Mouse (Mus musculus): Measurements from ENCODE around the gene Nhsl2.

- TF ChIP-seq POLR2A (IDR thresholded peaks at IDR 0.05; ENCODE audit: extremely low read depth, insufficient read depth, low read length): no peak
- no peak for TF ChIP-seq CTCF (IDR thresholded peaks at IDR 0.05; ENCODE audit: extremely low read depth, insufficient read depth, low read length)
Measured at GRCm38 (mm10) chrX:102074435-102074834, 225.2 kb downstream of the Nhsl2 start.

All from cortical plate, adult 2 months (tissue).